Mouse (Mus musculus) forebrain, embryonic 15.5 days (tissue): Measurements from ENCODE around the gene Dusp8. TPM values are rescaled to one million over a fixed set of nuclear protein-coding genes. Genes with fewer than 3 reads are reported as not detected.
A peak's percentile ranks its signal among the peaks of the same experiment; 100 is the strongest.

Experiments
- ATAC-seq: fragments of 200-750 bp; cut with Nextera tagmentation; replicated peaks from 2 replicates; pipeline ENCODE4 v1.8.0; 2017; ENCODE audit warnings: mild to moderate bottlenecking, moderate TSS enrichment, moderate library complexity
- H3K27ac ChIP-seq: fragments of 300-500 bp; sonication (generic); replicated peaks from 2 replicates; pipeline ENCODE4 v1.5.1; 2015; ENCODE audit warnings: mild to moderate bottlenecking, inconsistent platforms
- H3K27me3 ChIP-seq: fragments of 300-500 bp; sonication (generic); 2 replicates; pipeline ENCODE4 v1.6.1; 2015; ENCODE audit warnings: inconsistent platforms
- H3K36me3 ChIP-seq: fragments of 300-500 bp; sonication (generic); 2 replicates; pipeline ENCODE4 v1.6.1; 2015; ENCODE audit warnings: mild to moderate bottlenecking, inconsistent platforms
- H3K4me1 ChIP-seq: fragments of 300-500 bp; sonication (generic); 2 replicates; pipeline ENCODE4 v1.6.1; 2015; ENCODE audit warnings: inconsistent platforms
- H3K4me2 ChIP-seq: fragments of 300-500 bp; sonication (generic); replicated peaks from 2 replicates; pipeline ENCODE4 v1.6.1; 2015; ENCODE audit warnings: mild to moderate bottlenecking, inconsistent platforms
- H3K4me3 ChIP-seq: fragments of 300-500 bp; sonication (generic); 2 replicates; pipeline ENCODE4 v1.5.1; 2015; ENCODE audit warnings: mild to moderate bottlenecking, inconsistent platforms
- H3K9ac ChIP-seq: fragments of 300-500 bp; sonication (generic); replicated peaks from 2 replicates; pipeline ENCODE4 v1.6.1; 2015; ENCODE audit warnings: mild to moderate bottlenecking, inconsistent platforms
- H3K9me3 ChIP-seq: fragments of 300-500 bp; sonication (generic); 2 replicates; pipeline ENCODE4 v1.6.1; 2016; ENCODE audit warnings: inconsistent platforms
- WGBS: fragments of 180-500 bp; shearing (Covaris S2); methylation state at CpG from one replicate; pipeline ENCODE4 v1.1.7; 2015; ENCODE audit warnings: mixed read lengths; 5-methylcytosine and 5-hydroxymethylcytosine counted together
- polyA plus RNA-seq: library from polyadenylated mRNA; unstranded; fragments of >200 nt; fragmentation: Nextera tagmentation; extraction: Ambion mirVana; gene quantifications from 2 replicates; pipeline ENCODE4 v1.2.1, GENCODE M21; 2015

The Dusp8 gene
- polyA plus RNA-seq, 1 experiment from 2014 or later, result 93.5 TPM

- peak; percentile 33 for ATAC-seq
- under 1% methylated on average over 89 of the region's 89 CpGs for WGBS
- H3K9me3 ChIP-seq, result no peaks in the 10 kb centered on the region
- peaks cover 64% of the 10 kb centered on the region for H3K4me1 ChIP-seq
- no peaks in the 10 kb centered on the region for H3K36me3 ChIP-seq
- H3K9ac ChIP-seq, result peak overlapping the region; percentile 99
- H3K27me3 ChIP-seq, result 0 out of 2 replicates have a peak, but pooled peaks cover 6% of the 10 kb centered on the region
- H3K27ac ChIP-seq, result peak overlapping the region; percentile 95
- peak overlapping the region; percentile 93 for H3K4me2 ChIP-seq
- H3K4me3 ChIP-seq, result peak overlapping the region; percentile 95
Observed at GRCm38 (mm10) chr7:142094301-142095143, 1.1 kb downstream of the Dusp8 start.

GRCm38 (mm10) chr7:142093696-142094240, 1.9 kb downstream of the Dusp8 start:
- H3K9ac ChIP-seq, result peak overlapping the region; percentile 99
- H3K4me2 ChIP-seq, result peak overlapping the region; percentile 93
- peaks cover 72% of the 10 kb centered on the region for H3K4me1 ChIP-seq
- H3K36me3 ChIP-seq, result no peaks in the 10 kb centered on the region
- no peaks in the 10 kb centered on the region for H3K9me3 ChIP-seq
- H3K27me3 ChIP-seq, result 0 out of 2 replicates have a peak, but pooled peaks cover 6% of the 10 kb centered on the region
- peak overlapping the region; percentile 95 for H3K4me3 ChIP-seq
- peak overlapping the region; percentile 95 for H3K27ac ChIP-seq
- WGBS, result 16% methylated on average over 6 of the region's 6 CpGs
- ATAC-seq, result no peak

- Histone ChIP-seq H3K27me3 (0 out of 2 replicates have a peak, but pooled peaks cover 6% of the 10 kb centered on the region), H3K4me2 (peak overlapping the region; percentile 93), H3K4me3 (peak overlapping the region; percentile 95), H3K9ac (peak overlapping the region; percentile 99), H3K36me3 (peaks cover 4% of the 10 kb centered on the region), H3K9me3 (no peaks in the 10 kb centered on the region), H3K4me1 (peaks cover 79% of the 10 kb centered on the region), H3K27ac (peak overlapping the region; percentile 84)
- WGBS, result 28% methylated on average over 1 of the region's 1 CpGs
- no peak for ATAC-seq
Observed at GRCm38 (mm10) chr7:142092991-142093390, 2.7 kb downstream of the Dusp8 start.

GRCm38 (mm10) chr7:142091848-142092247, 3.8 kb downstream of the Dusp8 start:
- Histone ChIP-seq H3K4me3 (peak overlapping the region; percentile 95), H3K27me3 (0 out of 2 replicates have a peak, but pooled peaks cover 3% of the 10 kb centered on the region), H3K4me1 (peaks cover 76% of the 10 kb centered on the region), H3K36me3 (peaks cover 16% of the 10 kb centered on the region), H3K4me2 (peak overlapping the region; percentile 93), H3K9me3 (no peaks in the 10 kb centered on the region), H3K9ac (peak overlapping the region; percentile 99), H3K27ac (peak overlapping the region; percentile 84)
- 0% methylated on average over 4 of the region's 4 CpGs for WGBS
- ATAC-seq, result peak; percentile 47

- Histone ChIP-seq H3K4me2 (0 out of 2 replicates have a peak overlapping the region, but pooled peaks have one; percentile 18), H3K36me3 (peaks cover 34% of the 10 kb centered on the region), H3K4me3 (no peak overlapping the region), H3K27me3 (no peaks in the 10 kb centered on the region), H3K27ac (peak overlapping the region; percentile 70), H3K9ac (peak overlapping the region; percentile 14), H3K9me3 (no peaks in the 10 kb centered on the region), H3K4me1 (peaks cover 72% of the 10 kb centered on the region)
- 50% methylated on average over 17 of the region's 17 CpGs for WGBS
- no peak for ATAC-seq
Observed at GRCm38 (mm10) chr7:142089648-142090447, 5.8 kb downstream of the Dusp8 start.

- H3K9me3 ChIP-seq, result no peaks in the 10 kb centered on the region
- H3K4me2 ChIP-seq, result 0 out of 2 replicates have a peak overlapping the region, but pooled peaks have one; percentile 18
- peak overlapping the region; percentile 70 for H3K27ac ChIP-seq
- WGBS, result under 1% methylated on average over 5 of the region's 5 CpGs
- peaks cover 37% of the 10 kb centered on the region for H3K36me3 ChIP-seq
- peak; percentile 55 for ATAC-seq
- peaks cover 76% of the 10 kb centered on the region for H3K4me1 ChIP-seq
- H3K27me3 ChIP-seq, result no peaks in the 10 kb centered on the region
- peak overlapping the region; percentile 14; the same call in 1 of the 2 replicates for H3K9ac ChIP-seq
- H3K4me3 ChIP-seq, result no peak overlapping the region
Observed at GRCm38 (mm10) chr7:142088886-142089285, 6.8 kb downstream of the Dusp8 start.

GRCm38 (mm10) chr7:142087069-142087652, 8.5 kb downstream of the Dusp8 start:
- Histone ChIP-seq H3K9ac (no peak overlapping the region), H3K4me2 (no peak overlapping the region), H3K9me3 (no peaks in the 10 kb centered on the region), H3K27ac (no peak overlapping the region), H3K36me3 (peaks cover 52% of the 10 kb centered on the region), H3K4me3 (no peak overlapping the region), H3K27me3 (no peaks in the 10 kb centered on the region), H3K4me1 (peaks cover 65% of the 10 kb centered on the region)
- ATAC-seq, result no peak
- WGBS, result 89% methylated on average over 1 of the region's 1 CpGs

- Histone ChIP-seq H3K27me3 (no peaks in the 10 kb centered on the region), H3K4me2 (no peak overlapping the region), H3K27ac (no peak overlapping the region), H3K9ac (no peak overlapping the region), H3K4me1 (peaks cover 57% of the 10 kb centered on the region), H3K4me3 (no peak overlapping the region), H3K9me3 (no peaks in the 10 kb centered on the region), H3K36me3 (peaks cover 57% of the 10 kb centered on the region)
- 88% methylated on average over 4 of the region's 4 CpGs for WGBS
- ATAC-seq, result no peak
Observed at GRCm38 (mm10) chr7:142086159-142086905, 9.3 kb downstream of the Dusp8 start.

GRCm38 (mm10) chr7:142084820-142085219, 10.8 kb downstream of the Dusp8 start:
- H3K27me3 ChIP-seq, result no peaks in the 10 kb centered on the region
- H3K9ac ChIP-seq, result no peak overlapping the region
- H3K4me2 ChIP-seq, result no peak overlapping the region
- no peak overlapping the region for H3K4me3 ChIP-seq
- H3K27ac ChIP-seq, result peak overlapping the region; percentile 41
- peaks cover 42% of the 10 kb centered on the region for H3K4me1 ChIP-seq
- 20% methylated on average over 3 of the region's 3 CpGs for WGBS
- H3K9me3 ChIP-seq, result no peaks in the 10 kb centered on the region
- peak; percentile 30 for ATAC-seq
- peaks cover 58% of the 10 kb centered on the region for H3K36me3 ChIP-seq

- Histone ChIP-seq H3K36me3 (peaks cover 62% of the 10 kb centered on the region), H3K4me1 (peaks cover 37% of the 10 kb centered on the region), H3K27me3 (no peaks in the 10 kb centered on the region), H3K9ac (no peak overlapping the region), H3K27ac (peak overlapping the region; percentile 41), H3K4me3 (no peak overlapping the region), H3K9me3 (no peaks in the 10 kb centered on the region), H3K4me2 (no peak overlapping the region)
- WGBS, result 30% methylated on average over 5 of the region's 5 CpGs
- ATAC-seq, result peak; percentile 12; the same call in 1 of the 2 replicates
Observed at GRCm38 (mm10) chr7:142084395-142084794, 11.2 kb downstream of the Dusp8 start.
